Mouse (Mus musculus) lung, adult 2 months (tissue): ENCODE measurements around the gene Prdm1. TPM values are rescaled to one million over a fixed set of nuclear protein-coding genes. Genes with fewer than 3 reads are reported as not detected.

ENCODE experiments used
- DNase-seq: peaks from one replicate; pipeline ENCODE4 v3.0.0; 2022
- H3K4me1 ChIP-seq: fragments of 200-500 bp; 2 replicates; pipeline ENCODE4 v1.6.1; 2011; ENCODE audit warnings: low read length; ENCODE audit not compliant: control insufficient read depth, insufficient read depth
- H3K4me3 ChIP-seq: fragments of 200-500 bp; replicated peaks from 2 replicates; pipeline ENCODE3; 2011; ENCODE audit warnings: low read depth, mild to moderate bottlenecking, control low read depth, low read length; ENCODE audit errors: extremely low read depth
- CTCF ChIP-seq: fragments of 200-500 bp; IDR thresholded peaks from 2 replicates; pipeline ENCODE4 v1.5.1; 2011; ENCODE audit warnings: mild to moderate bottlenecking, low read length, control low read depth; ENCODE audit not compliant: insufficient read depth
- POLR2A ChIP-seq: fragments of 200-500 bp; IDR thresholded peaks from 2 replicates; pipeline ENCODE4 v1.6.1; 2011; ENCODE audit warnings: low read depth, mild to moderate bottlenecking, control low read depth, low read length, borderline replicate concordance; ENCODE audit errors: extremely low read depth
- WGBS: fragments of 180-500 bp; shearing (Covaris S2); methylation state at CpG from one replicate; pipeline ENCODE4 v1.1.7; 2018; 5-methylcytosine and 5-hydroxymethylcytosine counted together
- polyA plus RNA-seq: library from polyadenylated mRNA; depleted of rRNA; stranded (reverse); fragments of >200 nt; gene quantifications from 2 replicates; pipeline ENCODE4 v1.2.3, GENCODE M21; 2012

Gene Prdm1
- polyA plus RNA-seq, 1 experiment: 7.9 TPM

GRCm38 (mm10) chr10:44409958-44410357, 118.3 kb downstream of the Prdm1 start:
- no peak for DNase-seq
- WGBS: 87% methylated on average over 11 of the region's 11 CpGs
- H3K4me3 ChIP-seq: no peak overlapping the region
- no peaks in the 10 kb centered on the region for H3K4me1 ChIP-seq
- no peak for TF ChIP-seq POLR2A
- TF ChIP-seq CTCF: no peak

- no peak for DNase-seq
- no peak for TF ChIP-seq POLR2A
- no peak for TF ChIP-seq CTCF
- 58% methylated on average over 10 of the region's 10 CpGs for WGBS
- Histone ChIP-seq H3K4me3 (no peak overlapping the region), H3K4me1 (no peaks in the 10 kb centered on the region)
Measured at GRCm38 (mm10) chr10:44409054-44409453, 119.2 kb downstream of the Prdm1 start.

GRCm38 (mm10) chr10:44403415-44403814, 124.9 kb downstream of the Prdm1 start:
- DNase-seq: no peak
- H3K4me1 ChIP-seq: no peaks in the 10 kb centered on the region
- no peak overlapping the region for H3K4me3 ChIP-seq
- TF ChIP-seq POLR2A (no peak), CTCF (no peak)
- WGBS: 53% methylated on average over 7 of the region's 7 CpGs

GRCm38 (mm10) chr10:44401600-44401999, 126.7 kb downstream of the Prdm1 start:
- 74% methylated on average over 10 of the region's 10 CpGs for WGBS
- H3K4me1 ChIP-seq: no peaks in the 10 kb centered on the region
- no peak for TF ChIP-seq CTCF
- TF ChIP-seq POLR2A: no peak
- DNase-seq: no peak
- no peak overlapping the region for H3K4me3 ChIP-seq

- H3K4me1 ChIP-seq: no peaks in the 10 kb centered on the region
- TF ChIP-seq POLR2A (no peak), CTCF (no peak)
- no peak overlapping the region for H3K4me3 ChIP-seq
- no peak for DNase-seq
- whole genome bisulfite sequencing: 75% methylated on average over 13 of the region's 13 CpGs
Measured at GRCm38 (mm10) chr10:44400602-44401001, 127.7 kb downstream of the Prdm1 start.

GRCm38 (mm10) chr10:44400119-44400518, 128.2 kb downstream of the Prdm1 start:
- Histone ChIP-seq H3K4me1 (no peaks in the 10 kb centered on the region), H3K4me3 (no peak overlapping the region)
- DNase-seq: no peak
- TF ChIP-seq CTCF (no peak), POLR2A (no peak)
- WGBS: 77% methylated on average over 3 of the region's 3 CpGs

GRCm38 (mm10) chr10:44392855-44393254, 135.4 kb downstream of the Prdm1 start:
- Histone ChIP-seq H3K4me3 (no peak overlapping the region), H3K4me1 (no peaks in the 10 kb centered on the region)
- no peak for DNase-seq
- 77% methylated on average over 8 of the region's 8 CpGs for WGBS
- no peak for TF ChIP-seq POLR2A
- TF ChIP-seq CTCF: no peak

- Histone ChIP-seq H3K4me1 (no peaks in the 10 kb centered on the region), H3K4me3 (no peak overlapping the region)
- DNase-seq: no peak
- TF ChIP-seq CTCF (no peak), POLR2A (no peak)
- 59% methylated on average over 12 of the region's 12 CpGs for WGBS
Measured at GRCm38 (mm10) chr10:44391509-44392290, 136.6 kb downstream of the Prdm1 start.

GRCm38 (mm10) chr10:44390286-44390685, 138.0 kb downstream of the Prdm1 start:
- Histone ChIP-seq H3K4me1 (no peaks in the 10 kb centered on the region), H3K4me3 (no peak overlapping the region)
- DNase-seq: no peak
- WGBS: 74% methylated on average over 5 of the region's 5 CpGs
- TF ChIP-seq POLR2A (no peak), CTCF (no peak)

GRCm38 (mm10) chr10:44388706-44389233, 139.5 kb downstream of the Prdm1 start:
- 48% methylated on average over 11 of the region's 11 CpGs for WGBS
- Histone ChIP-seq H3K4me3 (no peak overlapping the region), H3K4me1 (no peaks in the 10 kb centered on the region)
- TF ChIP-seq POLR2A (no peak), CTCF (no peak)
- DNase-seq: no peak
